Mouse (Mus musculus) sigmoid colon, adult 10 weeks (tissue): ENCODE measurements around the gene Tmc4. TPM values are rescaled to one million over a fixed set of nuclear protein-coding genes. Genes with fewer than 3 reads are reported as not detected.

Experiments
- polyA plus RNA-seq: library from polyadenylated mRNA; stranded (reverse); fragments of 350-450 nt; fragmentation: Illumina TruSeq; extraction: RNeasy Lipid Tissue Mini Kit (QIAGEN cat#74804); gene quantifications from one replicate; pipeline ENCODE4 v1.2.3, GENCODE M21; 2014; ENCODE audit warnings: low read depth, low replicate concordance

Tmc4 gene
- polyA plus RNA-seq: 169 TPM

DNA sequence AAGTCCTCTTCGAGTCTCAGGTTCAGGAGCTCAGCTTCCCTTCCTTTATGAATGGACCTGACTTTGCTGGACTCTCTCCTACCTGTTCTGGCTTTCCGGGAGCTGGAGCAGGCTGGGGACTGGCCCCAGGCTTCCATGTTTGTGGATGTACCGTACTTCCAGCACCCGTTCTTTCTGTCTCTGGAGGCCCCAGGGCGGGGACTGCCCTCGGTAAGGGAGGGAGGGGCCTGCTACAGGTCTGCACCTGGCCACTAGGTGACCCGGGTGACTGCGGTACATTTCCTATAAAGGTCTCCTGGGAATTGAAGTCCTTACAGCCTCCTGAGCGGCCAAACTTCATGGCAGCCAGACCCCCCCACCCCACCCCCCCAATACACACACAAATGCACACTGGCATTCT lies at the start of gene Tmc4:
Tmc4 (minus strand) TSS at position 212 of the 400 bp plus-strand sequence.

DNA sequence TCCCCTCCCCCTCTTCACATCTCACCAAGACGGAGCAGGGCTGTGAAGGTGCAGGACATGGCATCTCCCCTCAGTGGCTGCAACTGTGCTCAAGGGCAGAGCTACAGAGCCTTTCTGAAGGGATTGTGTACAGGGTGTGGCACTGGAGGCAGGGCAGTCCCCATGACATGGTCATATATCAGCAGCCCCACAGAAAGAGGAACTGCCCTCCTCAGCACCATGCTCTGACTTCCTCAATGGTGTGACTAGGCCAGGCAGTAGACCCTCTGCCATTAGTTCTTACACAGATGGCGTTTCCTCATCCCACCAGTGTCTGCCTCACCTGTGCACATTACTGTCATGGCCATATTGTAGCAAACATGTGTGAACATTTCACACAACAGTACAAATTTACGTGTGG lies 42.9 kb upstream of the Tmc4 start, which contains the start of gene Pirb:
Pirb (minus strand) TSS at position 124 of the 400 bp plus-strand sequence.

DNA sequence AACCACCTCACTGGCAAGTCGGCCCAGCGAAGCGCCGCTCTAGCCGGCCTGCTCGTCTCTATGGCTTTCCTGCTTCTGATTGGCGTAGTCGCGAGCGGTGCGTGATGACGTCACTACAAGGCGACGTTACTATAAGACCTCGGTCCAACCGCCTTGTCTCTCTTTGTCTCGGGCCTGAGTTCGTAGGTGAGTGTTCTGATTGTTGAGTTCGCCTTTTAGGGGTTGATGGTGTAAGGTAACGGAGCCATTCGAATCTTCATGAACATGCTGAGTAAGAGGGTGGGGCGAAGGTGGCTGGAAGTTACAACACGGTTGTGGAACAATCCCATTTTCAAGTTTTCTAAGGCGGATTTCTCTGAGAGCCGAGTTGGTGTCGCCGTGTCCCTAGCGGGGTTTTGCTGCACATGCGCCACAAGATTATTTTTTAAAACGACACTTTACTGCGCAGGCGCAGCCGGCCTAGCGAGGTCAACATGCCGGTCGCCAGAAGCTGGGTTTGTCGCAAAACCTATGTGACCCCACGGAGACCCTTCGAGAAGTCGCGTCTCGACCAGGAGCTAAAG lies 26.6 kb upstream of the Tmc4 start, which contains the start of gene Rps9:
Rps9 (plus strand) TSS at position 115 of the 563 bp plus-strand sequence.

DNA sequence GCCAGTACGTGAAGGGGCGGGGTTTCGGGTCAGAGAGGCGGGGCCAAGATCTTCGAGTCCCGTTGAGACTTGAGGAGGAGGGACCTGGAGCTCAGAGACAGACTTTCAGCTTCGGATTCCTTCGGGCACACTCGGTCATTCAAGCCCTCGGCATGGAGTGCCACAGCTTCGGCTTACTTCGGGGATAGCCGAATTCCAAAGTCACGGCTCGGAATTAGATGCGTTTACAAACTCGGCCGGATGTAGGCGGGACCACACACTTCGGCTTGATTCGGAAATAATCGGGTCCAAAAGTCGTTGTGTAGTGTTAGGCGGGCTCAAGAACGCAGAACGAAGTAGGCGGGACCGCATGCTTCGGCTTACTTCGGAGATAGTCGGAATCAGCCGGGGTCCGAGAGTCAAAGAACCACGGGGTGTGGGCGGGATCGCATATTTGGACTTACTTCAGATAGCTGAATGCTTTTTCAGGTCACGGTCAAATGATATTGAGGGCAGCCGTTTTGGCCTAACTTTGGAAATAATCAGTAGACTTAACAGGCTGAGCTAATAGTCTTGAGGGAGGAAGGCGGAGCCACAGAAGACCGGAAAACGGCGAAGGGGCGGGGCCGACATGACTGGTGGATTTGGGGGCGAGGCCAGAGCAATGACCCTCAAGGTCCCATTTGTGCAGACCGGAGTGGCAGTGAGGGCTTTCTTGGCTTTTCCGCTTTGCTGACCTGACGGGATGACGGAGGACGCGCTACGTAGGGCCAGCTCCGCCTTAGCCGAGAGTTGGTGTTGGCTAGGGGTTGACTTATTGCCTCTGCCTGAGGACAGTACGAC lies 15.8 kb upstream of the Tmc4 start, which contains the start of gene Mboat7:
Mboat7 (minus strand) TSS at position 537 of the 822 bp plus-strand sequence.

GRCm38 (mm10) chr7:3692382-3692986 lies 15.1 kb upstream of the Tmc4 start, which contains the start of gene Tsen34:
Gene Tsen34, plus strand, starts transcription at chr7:3692863.

DNA sequence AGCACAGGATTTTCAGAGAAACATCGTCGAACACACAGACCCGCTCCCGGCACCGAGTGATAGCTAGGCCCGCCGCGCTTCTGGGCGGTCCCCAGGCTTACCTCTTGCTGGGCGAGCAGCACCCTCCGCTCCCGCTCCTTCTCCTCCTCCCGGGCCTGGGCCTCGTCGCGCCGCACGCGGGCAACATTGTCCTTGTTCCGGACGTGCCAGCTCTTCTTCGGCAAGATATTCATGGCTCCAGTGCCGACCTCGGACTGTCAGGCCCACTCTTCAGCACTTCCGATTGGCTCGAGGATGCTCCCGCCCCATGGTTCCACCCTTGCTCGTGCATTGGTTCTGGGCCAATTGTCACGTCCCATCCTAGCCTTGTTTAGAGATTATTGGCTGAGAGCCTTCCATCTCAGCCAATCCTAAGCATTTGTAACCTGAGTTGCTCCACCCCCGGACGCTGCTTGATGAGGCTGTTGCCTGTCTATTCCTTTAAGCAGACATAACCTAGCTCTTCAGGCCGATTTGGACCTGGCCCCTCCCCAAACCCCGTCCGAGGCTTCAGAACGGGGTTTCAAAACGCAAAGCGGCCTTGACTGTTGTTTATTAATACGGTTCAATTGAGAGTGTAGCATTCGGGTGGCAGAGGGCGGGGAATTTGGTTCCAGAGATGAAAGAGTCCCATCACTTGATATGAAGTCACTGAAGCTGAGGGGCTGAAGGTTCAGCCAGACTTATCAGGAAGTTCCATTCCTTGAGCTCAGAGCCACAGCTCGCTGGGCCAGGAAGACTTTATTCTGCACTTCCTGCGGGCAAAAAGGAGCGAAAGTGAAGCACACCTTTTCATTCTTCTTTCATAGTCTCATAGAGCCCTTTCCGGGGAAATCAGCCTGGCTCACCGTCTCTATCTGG lies 11.9 kb downstream of the Tmc4 start, which contains the start of gene Leng1:
Leng1 (minus strand) TSS at position 626 of the 900 bp plus-strand sequence.

DNA sequence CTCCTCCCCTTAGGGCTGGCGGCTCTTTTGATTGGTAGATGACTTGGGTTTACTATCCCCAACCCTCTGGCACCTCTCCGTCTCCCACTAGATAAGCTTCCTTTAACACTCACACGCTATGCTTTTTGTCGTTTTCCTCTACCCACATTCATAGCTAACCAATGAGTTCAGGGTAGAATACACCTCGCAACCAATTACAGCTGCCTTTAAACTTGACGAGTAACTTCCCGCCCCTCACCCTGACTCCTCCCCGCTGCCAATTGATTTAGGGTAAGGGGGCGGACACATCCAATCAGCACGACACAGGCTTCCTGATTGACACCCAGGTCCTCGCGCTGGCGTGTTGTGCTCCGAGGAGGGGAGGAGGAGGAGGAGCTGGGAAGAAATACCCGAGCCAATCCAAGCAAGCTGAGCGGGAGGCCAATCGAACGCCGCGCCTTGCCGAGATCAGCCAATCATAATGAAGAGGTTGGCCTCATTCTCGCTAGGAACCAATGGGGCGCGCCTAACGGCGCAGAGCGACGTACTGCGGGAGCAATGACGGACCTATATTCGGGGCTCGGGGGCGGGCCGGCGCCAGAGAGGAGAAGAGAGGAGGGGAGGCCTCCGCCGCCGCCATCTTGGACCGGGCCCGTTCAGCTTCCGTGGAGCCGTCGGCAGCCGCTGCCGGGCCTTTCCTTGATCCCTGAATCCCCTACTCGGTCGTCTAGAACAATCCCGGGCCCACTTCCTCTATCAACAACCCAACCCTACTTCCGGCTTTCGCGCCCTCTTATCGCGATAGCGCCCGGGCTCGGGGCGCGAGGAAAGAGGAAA lies 32.5 kb downstream of the Tmc4 start, which contains the start of gene Cnot3:
Cnot3 (plus strand) TSS at position 597 of the 816 bp plus-strand sequence.

GRCm38 (mm10) chr7:3629543-3630477 lies 47.5 kb downstream of the Tmc4 start, which contains the start of the genes Tfpt and Prpf31:
Gene Tfpt, minus strand, starts transcription at chr7:3629929.
Gene Prpf31, plus strand, starts transcription at chr7:3629985.

DNA sequence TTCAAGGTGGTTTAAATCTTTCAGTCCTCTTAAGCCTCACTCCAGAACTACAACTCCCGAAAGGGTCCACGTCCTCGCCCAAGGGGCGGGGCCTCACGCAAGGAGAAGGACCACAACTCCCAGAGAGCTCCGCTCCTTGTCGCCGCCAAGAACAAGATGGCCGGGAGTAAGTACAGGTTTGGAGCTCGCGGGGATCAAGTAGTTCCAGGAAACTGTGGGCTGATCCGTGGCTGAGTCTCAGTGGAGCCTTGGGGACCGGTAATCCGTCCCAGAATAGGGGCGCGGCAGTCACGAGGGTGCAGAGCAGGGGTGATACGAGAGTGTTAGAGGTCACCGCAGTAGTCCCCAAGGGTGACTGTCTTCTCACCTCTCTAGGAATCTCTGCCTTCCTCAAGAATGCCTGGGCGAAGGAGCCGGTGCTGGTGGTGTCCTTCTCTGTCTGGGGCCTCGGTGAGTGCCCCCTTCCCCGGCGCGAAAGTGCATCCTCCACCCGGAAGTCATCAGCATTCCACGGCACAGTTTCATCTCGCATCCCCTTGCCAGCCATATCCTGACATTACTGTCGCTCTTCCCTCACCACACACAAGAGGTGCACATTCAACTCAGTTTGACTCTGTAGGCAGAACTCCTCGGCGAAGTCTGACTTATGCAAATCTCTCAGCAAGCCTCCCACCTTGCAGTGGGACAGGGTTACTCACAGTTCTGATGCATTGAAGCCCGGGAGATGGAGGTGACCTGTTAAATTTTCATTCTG lies 59.9 kb downstream of the Tmc4 start, which contains the start of gene Ndufa3:
Ndufa3 (plus strand) TSS at position 132 of the 754 bp plus-strand sequence.

DNA sequence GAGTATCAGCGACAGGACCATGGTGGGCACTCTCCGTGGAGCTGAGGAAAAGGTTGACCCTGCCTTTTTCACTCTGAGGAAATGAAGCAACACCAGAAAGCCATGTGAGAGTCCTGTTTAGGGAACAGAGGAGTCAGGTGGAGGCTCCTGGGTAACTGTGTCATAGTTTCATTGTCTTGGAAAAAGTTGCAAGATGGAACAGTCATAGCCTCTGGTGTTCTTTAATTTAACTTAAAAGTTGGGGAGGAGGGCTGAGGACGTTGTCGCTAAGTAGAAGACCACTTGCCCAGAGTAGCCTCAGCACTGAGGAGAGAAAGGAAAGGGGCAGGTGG lies 61.3 kb downstream of the Tmc4 start, which contains the start of gene Oscar:
Oscar (minus strand) TSS at position 101 of the 332 bp plus-strand sequence.

Other genes starting within 250 kb of the Tmc4 start
- not detected for gene Tarm1, start 174.9 kb downstream of the Tmc4 start, polyA plus RNA-seq
- gene Oscar, start 61.4 kb downstream of the Tmc4 start, polyA plus RNA-seq: not detected
- gene Ndufa3, start 60.2 kb downstream of the Tmc4 start, polyA plus RNA-seq: 13.4 TPM
- gene Tfpt, start 47.6 kb downstream of the Tmc4 start, polyA plus RNA-seq: 0.98 TPM
- 16.4 TPM for gene Prpf31, start 47.6 kb downstream of the Tmc4 start, polyA plus RNA-seq
- 15.7 TPM for gene Cnot3, start 32.3 kb downstream of the Tmc4 start, polyA plus RNA-seq
- gene Leng1, start 11.7 kb downstream of the Tmc4 start, polyA plus RNA-seq: 7.1 TPM
- gene Tsen34, start 15.3 kb upstream of the Tmc4 start, polyA plus RNA-seq: 5.0 TPM
- gene Mboat7, start 16.0 kb upstream of the Tmc4 start, polyA plus RNA-seq: 36.7 TPM
- 21.6 TPM for gene Rps9, start 26.4 kb upstream of the Tmc4 start, polyA plus RNA-seq
- gene Pirb, start 42.8 kb upstream of the Tmc4 start, polyA plus RNA-seq: 5.8 TPM
- gene Gm15448, start 148.1 kb upstream of the Tmc4 start, polyA plus RNA-seq: 0.35 TPM
- gene Pira2, start 167.5 kb upstream of the Tmc4 start, polyA plus RNA-seq: 1.6 TPM
- 0.28 TPM for gene Gm14548, start 220.6 kb upstream of the Tmc4 start, polyA plus RNA-seq
- 0.50 TPM for gene Lilra6, start 237.9 kb upstream of the Tmc4 start, polyA plus RNA-seq